Mouse (Mus musculus) hindbrain, embryonic 13.5 days (tissue): ENCODE results near the gene Rgcc. TPM values are rescaled to one million over a fixed set of nuclear protein-coding genes. Genes with fewer than 3 reads are reported as not detected.
A peak's percentile ranks its signal among the peaks of the same experiment; 100 is the strongest.

Source experiments
- ATAC-seq: fragments of 200-750 bp; cut with Nextera tagmentation; 2 replicates; pipeline ENCODE4 v1.8.0; 2017; ENCODE audit warnings: moderate TSS enrichment; ENCODE audit not compliant: low FRiP score
- H3K27ac ChIP-seq: fragments of 300-500 bp; sonication (generic); 2 replicates; pipeline ENCODE4 v1.5.1; 2015; ENCODE audit warnings: inconsistent platforms, mild to moderate bottlenecking, moderate library complexity
- H3K27me3 ChIP-seq: fragments of 300-500 bp; sonication (generic); 2 replicates; pipeline ENCODE4 v1.6.1; 2015; ENCODE audit warnings: mild to moderate bottlenecking, inconsistent platforms
- H3K36me3 ChIP-seq: fragments of 300-500 bp; sonication (generic); 2 replicates; pipeline ENCODE4 v1.6.1; 2015; ENCODE audit warnings: mild to moderate bottlenecking, inconsistent platforms
- H3K4me1 ChIP-seq: fragments of 300-500 bp; sonication (generic); replicated peaks from 2 replicates; pipeline ENCODE4 v1.6.1; 2015; ENCODE audit warnings: inconsistent platforms
- H3K4me2 ChIP-seq: fragments of 300-500 bp; sonication (generic); 2 replicates; pipeline ENCODE4 v1.6.1; 2015; ENCODE audit warnings: inconsistent platforms, mild to moderate bottlenecking, moderate library complexity
- H3K4me3 ChIP-seq: fragments of 300-500 bp; sonication (generic); 2 replicates; pipeline ENCODE4 v1.5.1; 2015; ENCODE audit warnings: mild to moderate bottlenecking, inconsistent platforms
- H3K9ac ChIP-seq: fragments of 300-500 bp; sonication (generic); 2 replicates; pipeline ENCODE4 v1.6.1; 2015; ENCODE audit warnings: mild to moderate bottlenecking, inconsistent platforms
- H3K9me3 ChIP-seq: fragments of 300-500 bp; sonication (generic); 2 replicates; pipeline ENCODE4 v1.6.1; 2016; ENCODE audit warnings: inconsistent platforms
- WGBS: fragments of 180-500 bp; shearing (Covaris S2); methylation state at CpG from one replicate; pipeline ENCODE4 v1.1.7; 2015; 5-methylcytosine and 5-hydroxymethylcytosine counted together
- polyA plus RNA-seq: library from polyadenylated mRNA; unstranded; fragments of >200 nt; fragmentation: Nextera tagmentation; extraction: Ambion mirVana; gene quantifications from 2 replicates; pipeline ENCODE4 v1.2.1, GENCODE M21; 2015

The Rgcc gene
- polyA plus RNA-seq, 1 experiment from 2014 or later: 38.8 TPM

GRCm38 (mm10) chr14:79244571-79244970 is 56.9 kb downstream of the Rgcc start:
- H3K9ac ChIP-seq: no peak overlapping the region
- H3K4me1 ChIP-seq: peaks cover 5% of the 10 kb centered on the region
- H3K36me3 ChIP-seq: no peaks in the 10 kb centered on the region
- H3K4me3 ChIP-seq: no peak overlapping the region
- H3K27ac ChIP-seq: no peak overlapping the region
- ATAC-seq: peak; percentile 63; the same call in 1 of the 2 replicates
- no peaks in the 10 kb centered on the region for H3K9me3 ChIP-seq
- no peaks in the 10 kb centered on the region for H3K27me3 ChIP-seq
- H3K4me2 ChIP-seq: no peak overlapping the region
- 61% methylated on average over 3 of the region's 3 CpGs for WGBS

GRCm38 (mm10) chr14:79243038-79243883 is 58.2 kb downstream of the Rgcc start:
- H3K9ac ChIP-seq: no peak overlapping the region
- H3K27me3 ChIP-seq: no peaks in the 10 kb centered on the region
- no peak overlapping the region for H3K4me3 ChIP-seq
- H3K27ac ChIP-seq: no peak overlapping the region
- ATAC-seq: no peak
- peaks cover 5% of the 10 kb centered on the region for H3K4me1 ChIP-seq
- 81% methylated on average over 12 of the region's 12 CpGs for WGBS
- H3K4me2 ChIP-seq: no peak overlapping the region
- no peaks in the 10 kb centered on the region for H3K9me3 ChIP-seq
- no peaks in the 10 kb centered on the region for H3K36me3 ChIP-seq

- no peak for ATAC-seq
- no peak overlapping the region for H3K4me3 ChIP-seq
- H3K9ac ChIP-seq: no peak overlapping the region
These were observed 59.1 kb downstream of the Rgcc start for GRCm38 (mm10) chr14:79242386-79242720.

GRCm38 (mm10) chr14:79241656-79242385 is 59.6 kb downstream of the Rgcc start:
- Histone ChIP-seq H3K4me2 (no peak overlapping the region), H3K4me3 (no peak overlapping the region), H3K27ac (no peak overlapping the region), H3K9ac (no peak overlapping the region), H3K27me3 (no peaks in the 10 kb centered on the region), H3K4me1 (peaks cover 7% of the 10 kb centered on the region), H3K36me3 (no peaks in the 10 kb centered on the region), H3K9me3 (no peaks in the 10 kb centered on the region)
- WGBS: 87% methylated on average over 6 of the region's 6 CpGs
- no peak for ATAC-seq

More at GRCm38 (mm10) chr14:79242386-79242720, 59.1 kb downstream of the Rgcc start:
- Histone ChIP-seq H3K4me2 (no peak overlapping the region), H3K27ac (no peak overlapping the region), H3K36me3 (no peaks in the 10 kb centered on the region), H3K4me1 (peaks cover 5% of the 10 kb centered on the region), H3K9me3 (no peaks in the 10 kb centered on the region), H3K27me3 (no peaks in the 10 kb centered on the region)

- Histone ChIP-seq H3K36me3 (no peaks in the 10 kb centered on the region), H3K27ac (no peak overlapping the region), H3K27me3 (no peaks in the 10 kb centered on the region), H3K4me1 (peaks cover 13% of the 10 kb centered on the region), H3K4me2 (no peak overlapping the region), H3K9me3 (no peaks in the 10 kb centered on the region), H3K9ac (no peak overlapping the region), H3K4me3 (no peak overlapping the region)
- 85% methylated on average over 4 of the region's 4 CpGs for WGBS
- no peak for ATAC-seq
These were observed 60.3 kb downstream of the Rgcc start for GRCm38 (mm10) chr14:79241057-79241570.

GRCm38 (mm10) chr14:79239402-79239801 is 62.0 kb downstream of the Rgcc start:
- no peak overlapping the region for H3K4me2 ChIP-seq
- no peaks in the 10 kb centered on the region for H3K36me3 ChIP-seq
- H3K4me3 ChIP-seq: no peak overlapping the region
- H3K27me3 ChIP-seq: no peaks in the 10 kb centered on the region
- H3K9me3 ChIP-seq: no peaks in the 10 kb centered on the region
- no peak overlapping the region for H3K9ac ChIP-seq
- WGBS: 93% methylated on average over 12 of the region's 12 CpGs
- peaks cover 12% of the 10 kb centered on the region for H3K4me1 ChIP-seq
- H3K27ac ChIP-seq: no peak overlapping the region
- no peak for ATAC-seq

Other genes starting within 250 kb of the Rgcc start
- not detected in 2 replicates for gene Zfp957, start 54.3 kb downstream of the Rgcc start, polyA plus RNA-seq
- gene Naa16, start 89.1 kb upstream of the Rgcc start, polyA plus RNA-seq: 20.0 and 22.9 TPM in 2 replicates
- 11.2 and 12.4 TPM in 2 replicates for gene Mtrf1, start 96.1 kb upstream of the Rgcc start, polyA plus RNA-seq
- gene Kbtbd7, start 124.9 kb upstream of the Rgcc start, polyA plus RNA-seq: 15.4 and 16.4 TPM in 2 replicates
- gene Kbtbd6, start 150.2 kb upstream of the Rgcc start, polyA plus RNA-seq: 1.5 and 1.6 TPM in 2 replicates
- 3.8 and 3.9 TPM in 2 replicates for gene Elf1, start 179.5 kb upstream of the Rgcc start, polyA plus RNA-seq
- 43.9 and 46.1 TPM in 2 replicates for gene Wbp4, start 179.9 kb upstream of the Rgcc start, polyA plus RNA-seq